ENCODE assay signal across 17 mouse cellular contexts in the genomic region with DNA sequence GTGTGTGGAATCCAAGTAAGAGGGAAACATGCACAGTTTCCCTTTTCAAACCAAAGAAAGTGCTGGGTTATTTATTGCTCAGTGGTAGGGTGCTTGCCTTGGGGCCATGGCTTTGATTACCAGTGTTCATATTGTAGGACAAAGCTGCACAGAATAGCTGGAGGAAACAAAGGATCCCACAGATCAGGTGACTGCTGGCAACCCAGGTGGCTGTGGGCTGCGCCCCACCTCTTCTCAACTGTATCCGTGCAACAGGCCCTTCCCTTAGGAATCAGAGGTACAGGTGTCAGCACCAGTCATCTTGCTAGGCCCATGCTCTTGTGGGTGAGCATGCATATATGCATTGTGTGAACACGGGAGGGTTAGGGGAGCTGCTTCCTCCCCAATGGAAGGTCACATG. TPM values are rescaled to one million over a fixed set of nuclear protein-coding genes. Genes with fewer than 3 reads are reported as not detected.
DNase-seq lines count a peak whose midpoint lies in the region; ATAC-seq and TF ChIP-seq lines count a peak whose summit lies in the region.
"Had no signal": no experiment of that assay in that cellular context is flagged by ENCODE, and none has a peak within 500 bp of the region (broad histone marks: within the 10 kb centered on the region; RNA-seq: fewer than 3 reads in every experiment).

No protein-coding gene starts in this region.

- H3K9ac ChIP-seq in embryonic facial prominence, embryonic 13.5 days: 0 out of 2 replicates have a peak overlapping the region, but pooled peaks have one; percentile 11
- H3K9ac ChIP-seq in liver, embryonic 11.5 days (ENCODE audit: low read depth, low read length): peak overlapping the region; percentile 0; the same call in 1 of the 2 replicates
- no peak overlapping the region for H3K9ac ChIP-seq in liver, embryonic 12.5 days
- no peak overlapping the region for H3K9ac ChIP-seq in intestine, embryonic 15.5 days
- H3K9ac ChIP-seq: forebrain, embryonic 12.5 days; hindbrain, embryonic 13.5 days had no signal

- no peaks in the 10 kb centered on the region for H3K9me3 ChIP-seq in embryonic facial prominence, embryonic 13.5 days
- no peaks in the 10 kb centered on the region for H3K9me3 ChIP-seq in embryonic facial prominence, embryonic 10.5 days
- H3K9me3 ChIP-seq in liver, embryonic 11.5 days (ENCODE audit: control insufficient read depth, low read length): no peaks in the 10 kb centered on the region
- no peaks in the 10 kb centered on the region for H3K9me3 ChIP-seq in liver, embryonic 12.5 days (replicated peaks)
- H3K9me3 ChIP-seq in intestine, embryonic 15.5 days: no peaks in the 10 kb centered on the region
- H3K9me3 ChIP-seq: forebrain, embryonic 12.5 days; hindbrain, embryonic 13.5 days; megakaryocyte, embryonic 14.5 days had no signal

- peaks cover 65% of the 10 kb centered on the region for H3K4me1 ChIP-seq in embryonic facial prominence, embryonic 13.5 days
- H3K4me1 ChIP-seq in embryonic facial prominence, embryonic 10.5 days: peaks cover 92% of the 10 kb centered on the region
- H3K4me1 ChIP-seq in liver, embryonic 11.5 days (replicated peaks; ENCODE audit: control insufficient read depth, insufficient read depth, low read length): peaks cover 29% of the 10 kb centered on the region
- H3K4me1 ChIP-seq in liver, embryonic 12.5 days: peaks cover 83% of the 10 kb centered on the region
- H3K4me1 ChIP-seq in intestine, embryonic 15.5 days (replicated peaks): peaks cover 59% of the 10 kb centered on the region
- peaks cover 64% of the 10 kb centered on the region for H3K4me1 ChIP-seq in small intestine, adult 2 months (ENCODE audit: control insufficient read depth, insufficient read depth, insufficient read length, low read length)

- no peak overlapping the region for H3K27ac ChIP-seq in embryonic facial prominence, embryonic 13.5 days
- H3K27ac ChIP-seq in embryonic facial prominence, embryonic 10.5 days (replicated peaks): no peak overlapping the region
- H3K27ac ChIP-seq in liver, embryonic 11.5 days (ENCODE audit: low read depth, low read length): no peak overlapping the region
- no peak overlapping the region for H3K27ac ChIP-seq in liver, embryonic 12.5 days
- peak overlapping the region; percentile 72 for H3K27ac ChIP-seq in intestine, embryonic 15.5 days
- peak overlapping the region; percentile 81 for H3K27ac ChIP-seq in small intestine, adult 2 months (ENCODE audit: insufficient read depth, low read depth, low read length)
- H3K27ac ChIP-seq: forebrain, embryonic 12.5 days; hindbrain, embryonic 13.5 days had no signal

- H3K4me3 ChIP-seq in embryonic facial prominence, embryonic 13.5 days: no peak overlapping the region
- no peak overlapping the region for H3K4me3 ChIP-seq in embryonic facial prominence, embryonic 10.5 days
- no peak overlapping the region for H3K4me3 ChIP-seq in liver, embryonic 11.5 days (ENCODE audit: low read depth, low read length)
- H3K4me3 ChIP-seq in liver, embryonic 12.5 days: no peak overlapping the region
- H3K4me3 ChIP-seq in intestine, embryonic 15.5 days (replicated peaks): no peak overlapping the region
- H3K4me3 ChIP-seq in small intestine, adult 2 months (ENCODE audit: low read depth, low read length): no peak overlapping the region
- H3K4me3 ChIP-seq: forebrain, embryonic 12.5 days; hindbrain, embryonic 13.5 days; megakaryocyte, embryonic 14.5 days had no signal

- no peak; the same call in 1 of the 2 replicates for ATAC-seq in embryonic facial prominence, embryonic 13.5 days (ENCODE audit: insufficient number of reproducible peaks, insufficient read depth, low FRiP score, low TSS enrichment, low read depth)
- no peak for ATAC-seq in liver, embryonic 11.5 days (replicated peaks; ENCODE audit: low FRiP score)
- ATAC-seq in liver, embryonic 12.5 days: no peak
- no peak for ATAC-seq in intestine, embryonic 15.5 days
- no peak for ATAC-seq in erythroblast, adult 5-6 weeks (replicated peaks; ENCODE audit: low FRiP score, poor library complexity, severe bottlenecking)
- ATAC-seq: activated CD4-positive, CD25-positive, alpha-beta regulatory T cell, adult 4 months; CD4-positive, CD25-positive, alpha-beta regulatory T cell, adult 4 months had no signal

- TF ChIP-seq POLR2A in small intestine, adult 2 months (IDR thresholded peaks at IDR 0.05; ENCODE audit: low read depth, low read length): no peak

- no peak for DNase-seq in embryonic facial prominence, embryonic 10.5 days (ENCODE audit: low spot score)
- no peak for DNase-seq in liver, embryonic 11.5 days (ENCODE audit: low spot score)
- DNase-seq in cerebellum, postnatal 14 days: no peak
- DNase-seq: adrenal gland, postnatal 25 days; cerebellum, adult 2 months; lung, postnatal 10 days; spleen, adult 18-20 months had no signal

- H3K4me2 ChIP-seq in embryonic facial prominence, embryonic 13.5 days: no peak overlapping the region
- H3K4me2 ChIP-seq in liver, embryonic 11.5 days: peak overlapping the region; percentile 27
- H3K4me2 ChIP-seq in liver, embryonic 12.5 days: no peak overlapping the region
- H3K4me2 ChIP-seq in intestine, embryonic 15.5 days (replicated peaks): peak overlapping the region; percentile 23
- H3K4me2 ChIP-seq: forebrain, embryonic 12.5 days; hindbrain, embryonic 13.5 days had no signal

- H3K27me3 ChIP-seq in embryonic facial prominence, embryonic 13.5 days: no peaks in the 10 kb centered on the region
- H3K27me3 ChIP-seq in embryonic facial prominence, embryonic 10.5 days (replicated peaks; ENCODE audit: low read depth, poor library complexity, severe bottlenecking): no peaks in the 10 kb centered on the region
- H3K27me3 ChIP-seq in liver, embryonic 11.5 days (replicated peaks; ENCODE audit: control insufficient read depth, insufficient read depth, low read length): no peaks in the 10 kb centered on the region
- no peaks in the 10 kb centered on the region for H3K27me3 ChIP-seq in liver, embryonic 12.5 days (replicated peaks)
- H3K27me3 ChIP-seq in intestine, embryonic 15.5 days (replicated peaks): no peaks in the 10 kb centered on the region
- no peaks in the 10 kb centered on the region for H3K27me3 ChIP-seq in small intestine, adult 2 months (ENCODE audit: control insufficient read depth, insufficient read depth, low read length)
- H3K27me3 ChIP-seq: forebrain, embryonic 12.5 days; hindbrain, embryonic 13.5 days had no signal

- 63% methylated on average over 3 of the region's 3 CpGs for WGBS in embryonic facial prominence, embryonic 13.5 days
- 83% methylated on average over 3 of the region's 3 CpGs for WGBS in embryonic facial prominence, embryonic 10.5 days
- WGBS in liver, embryonic 11.5 days: 77% methylated on average over 3 of the region's 3 CpGs
- WGBS in liver, embryonic 12.5 days (ENCODE audit: insufficient replicate concordance): 77% methylated on average over 3 of the region's 3 CpGs
- WGBS in intestine, embryonic 15.5 days: 70% methylated on average over 3 of the region's 3 CpGs
- whole genome bisulfite sequencing in small intestine, adult 2 months: 29% methylated on average over 3 of the region's 3 CpGs

- TF ChIP-seq CTCF in small intestine, adult 2 months (IDR thresholded peaks at IDR 0.05; ENCODE audit: extremely low read depth, insufficient read length, insufficient replicate concordance, low read depth, low read length): no peak

- 0 out of 2 replicates have a peak, but pooled peaks cover 3% of the 10 kb centered on the region for H3K36me3 ChIP-seq in embryonic facial prominence, embryonic 13.5 days
- peaks cover 60% of the 10 kb centered on the region for H3K36me3 ChIP-seq in embryonic facial prominence, embryonic 10.5 days (replicated peaks)
- no peaks in the 10 kb centered on the region for H3K36me3 ChIP-seq in liver, embryonic 11.5 days (ENCODE audit: control insufficient read depth, insufficient read depth, low read length)
- 0 out of 2 replicates have a peak, but pooled peaks cover 4% of the 10 kb centered on the region for H3K36me3 ChIP-seq in liver, embryonic 12.5 days
- H3K36me3 ChIP-seq in intestine, embryonic 15.5 days: no peaks in the 10 kb centered on the region
- H3K36me3 ChIP-seq in small intestine, adult 2 months (ENCODE audit: control insufficient read depth, insufficient read depth, low read length): peaks cover 12% of the 10 kb centered on the region
- H3K36me3 ChIP-seq: hindbrain, embryonic 13.5 days had no signal

RNA-seq across cellular contexts. Expression of a gene that starts 35.4 kb away (rescaled TPM):
- polyA plus RNA-seq in embryonic facial prominence, embryonic 13.5 days (2015; fragmentation: Nextera tagmentation; extraction: Ambion mirVana): 21.5 and 24.9 TPM in 2 replicates
- 53.5 and 55.8 TPM in 2 replicates for polyA plus RNA-seq in embryonic facial prominence, embryonic 10.5 days (2016; fragmentation: Nextera tagmentation; extraction: Ambion mirVana)
- 20.4 and 21.0 TPM in 2 replicates for polyA plus RNA-seq in liver, embryonic 11.5 days (2014; fragmentation: Nextera tagmentation; extraction: Ambion mirVana)
- polyA plus RNA-seq in liver, embryonic 12.5 days (2016; fragmentation: Nextera tagmentation; extraction: Ambion mirVana): 10.8 and 11.1 TPM in 2 replicates
- 25.3 and 27.4 TPM in 2 replicates for polyA plus RNA-seq in intestine, embryonic 15.5 days (2015; fragmentation: Nextera tagmentation; extraction: Ambion mirVana)
- polyA plus RNA-seq in small intestine, adult 2 months (2012; rRNA removed): 74.3 and 147 TPM in 2 replicates
- total RNA-seq in erythroblast, adult 5-6 weeks (2015; ENCODE audit: low replicate concordance): 0.58 and 8.4 TPM in 2 replicates
- total RNA-seq in erythroblast, adult 5-6 weeks (2017; ENCODE audit: low replicate concordance): 0.43 and 0.56 TPM in 2 replicates

Comparison
In these comparisons a context has a peak if more than half of its experiments do, and no peak if none do; other contexts are left out.
1. H3K4me2 ChIP-seq: peak in liver, embryonic 11.5 days (single experiment) and intestine, embryonic 15.5 days (single experiment); none in embryonic facial prominence, embryonic 13.5 days (single experiment) and liver, embryonic 12.5 days (single experiment).
2. H3K9ac ChIP-seq: peak in embryonic facial prominence, embryonic 13.5 days (single experiment) and liver, embryonic 11.5 days (single experiment); none in liver, embryonic 12.5 days (single experiment) and intestine, embryonic 15.5 days (single experiment).
3. H3K27ac ChIP-seq: peak in intestine, embryonic 15.5 days (single experiment) and small intestine, adult 2 months (single experiment); none in embryonic facial prominence, embryonic 13.5 days (single experiment), embryonic facial prominence, embryonic 10.5 days (single experiment), liver, embryonic 11.5 days (single experiment) and liver, embryonic 12.5 days (single experiment).